Mouse (Mus musculus) spleen, adult 12 weeks (tissue): ENCODE data around the gene Hist1h2be.
"Not testable (repeated sequence)": the region's sequence is repeated elsewhere in the genome, so short reads cannot be mapped to it uniquely, and the experiment has no call there.

Experiments used
- DNase-seq: peaks from one replicate; pipeline ENCODE4 v3.0.0; 2022; ENCODE audit warnings: low spot score

Gene Hist1h2be

DNA sequence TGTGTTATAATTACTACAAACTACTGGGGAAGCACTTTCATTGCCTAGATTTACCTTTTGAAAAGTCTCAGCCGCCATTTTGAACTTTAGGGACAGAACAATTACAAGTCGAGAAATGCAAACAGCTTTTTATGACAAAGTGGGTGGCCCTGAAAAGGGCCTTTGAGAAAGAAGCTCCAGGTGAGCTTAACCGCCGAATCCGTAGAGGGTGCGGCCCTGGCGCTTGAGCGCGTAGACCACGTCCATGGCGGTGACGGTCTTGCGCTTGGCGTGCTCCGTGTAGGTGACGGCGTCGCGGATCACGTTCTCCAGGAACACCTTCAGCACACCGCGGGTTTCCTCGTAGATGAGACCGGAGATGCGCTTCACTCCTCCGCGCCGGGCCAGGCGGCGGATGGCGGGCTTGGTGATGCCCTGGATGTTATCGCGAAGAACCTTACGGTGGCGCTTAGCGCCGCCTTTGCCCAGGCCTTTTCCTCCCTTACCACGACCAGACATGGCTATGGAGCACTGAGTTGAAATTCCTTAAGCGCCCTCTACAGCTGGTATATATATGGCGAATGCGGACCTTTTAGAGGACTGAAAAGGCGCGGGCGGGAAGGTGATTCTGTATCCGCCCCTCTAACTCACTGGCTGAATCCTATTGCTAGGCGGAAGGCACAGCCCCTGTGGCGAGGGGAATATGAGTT is 69.6 kb downstream of the Hist1h2be start, which contains the start of gene Hist1h4f:
Gene Hist1h4f, minus strand, starts transcription at position 503 of the 689 bp plus-strand sequence.
- DNase-seq, result peak; percentile 91

DNA sequence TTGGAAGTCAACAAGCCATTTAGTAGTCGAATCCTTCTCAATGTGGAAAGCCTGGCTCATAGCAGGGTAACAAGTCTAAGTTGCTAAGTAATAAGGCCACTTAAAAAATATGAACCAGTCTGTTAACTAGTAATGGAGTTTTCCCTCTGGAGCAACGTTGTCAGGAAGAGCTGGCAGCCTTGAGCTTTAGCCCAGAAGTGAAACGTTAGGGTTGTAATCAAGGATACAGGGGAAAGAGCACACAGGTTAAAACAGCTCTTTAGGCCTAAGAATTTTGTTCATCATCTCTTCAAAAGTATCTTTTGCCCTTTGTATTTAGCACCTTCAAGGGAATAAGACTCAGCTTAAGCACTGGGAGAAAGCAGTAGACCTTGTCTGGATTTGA is 70.2 kb downstream of the Hist1h2be start:
- DNase-seq, result no peak

DNA sequence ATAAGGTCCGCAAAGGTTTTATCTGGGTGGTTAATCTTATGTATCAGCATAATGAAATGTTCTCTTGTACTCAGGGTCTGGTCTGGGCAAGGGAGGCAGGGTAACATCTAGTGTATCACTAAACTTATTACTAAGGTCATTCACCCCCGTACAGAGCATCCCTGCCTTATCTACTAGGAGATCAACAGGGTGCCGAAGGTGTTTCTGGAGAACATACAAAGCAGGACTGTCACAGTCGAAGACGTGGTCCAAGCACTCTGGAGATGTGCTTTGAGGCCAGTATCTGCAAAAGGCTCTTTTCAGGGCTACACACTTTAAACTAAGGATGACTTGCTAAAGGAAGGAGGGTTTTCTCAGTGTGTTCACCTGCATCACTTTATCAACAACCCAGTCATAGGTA is 74.2 kb downstream of the Hist1h2be start:
- no peak for DNase-seq

DNA sequence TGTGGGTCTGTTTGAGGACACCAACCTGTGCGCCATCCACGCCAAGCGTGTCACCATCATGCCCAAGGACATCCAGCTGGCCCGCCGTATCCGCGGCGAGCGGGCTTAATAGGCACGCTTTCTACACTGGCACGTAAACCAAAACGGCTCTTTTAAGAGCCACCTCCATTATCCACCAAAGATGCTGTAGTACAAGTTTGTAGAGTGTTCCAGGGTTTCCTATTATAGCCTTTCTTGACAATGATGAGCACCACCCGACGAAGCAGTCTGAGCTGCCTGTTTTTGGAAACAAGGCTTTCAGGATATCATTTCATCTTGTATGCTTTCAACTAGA is 76.2 kb downstream of the Hist1h2be start:
- not testable (repeated sequence) for DNase-seq

DNA sequence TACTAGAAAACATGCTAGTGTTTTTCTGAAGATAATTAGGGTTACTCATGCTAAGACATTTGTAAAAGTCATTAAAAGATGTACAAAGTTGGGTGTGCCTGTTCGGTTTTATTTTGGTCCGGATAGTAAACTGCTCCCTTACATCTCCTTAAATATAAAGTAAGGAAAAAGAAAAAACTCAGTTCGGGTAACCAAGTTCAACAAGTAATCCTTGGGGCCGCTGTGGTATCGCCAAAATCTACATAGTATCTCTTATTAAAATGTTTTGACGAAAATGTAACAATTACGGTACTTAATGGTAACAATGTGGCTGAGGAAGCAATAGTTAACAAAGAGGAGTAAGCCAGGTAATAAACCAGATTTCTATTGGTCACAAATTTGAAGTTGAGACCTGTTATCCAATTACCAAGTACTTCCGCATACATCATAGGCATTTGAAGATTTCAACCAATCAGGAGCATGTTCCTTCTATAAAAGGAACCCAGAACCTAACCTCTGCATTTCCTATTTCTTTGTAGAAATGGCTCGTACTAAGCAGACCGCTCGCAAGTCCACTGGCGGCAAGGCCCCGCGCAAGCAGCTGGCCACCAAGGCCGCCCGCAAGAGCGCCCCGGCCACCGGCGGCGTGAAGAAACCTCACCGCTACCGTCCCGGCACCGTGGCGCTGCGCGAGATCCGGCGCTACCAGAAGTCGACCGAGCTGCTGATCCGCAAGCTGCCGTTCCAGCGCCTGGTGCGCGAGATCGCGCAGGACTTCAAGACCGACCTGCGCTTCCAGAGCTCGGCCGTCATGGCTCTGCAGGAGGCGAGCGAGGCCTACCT is 76.7 kb downstream of the Hist1h2be start, which contains the start of gene Hist1h3f:
Gene Hist1h3f, plus strand, starts transcription at position 88 of the 822 bp plus-strand sequence.
- peak; percentile 79 for DNase-seq

DNA sequence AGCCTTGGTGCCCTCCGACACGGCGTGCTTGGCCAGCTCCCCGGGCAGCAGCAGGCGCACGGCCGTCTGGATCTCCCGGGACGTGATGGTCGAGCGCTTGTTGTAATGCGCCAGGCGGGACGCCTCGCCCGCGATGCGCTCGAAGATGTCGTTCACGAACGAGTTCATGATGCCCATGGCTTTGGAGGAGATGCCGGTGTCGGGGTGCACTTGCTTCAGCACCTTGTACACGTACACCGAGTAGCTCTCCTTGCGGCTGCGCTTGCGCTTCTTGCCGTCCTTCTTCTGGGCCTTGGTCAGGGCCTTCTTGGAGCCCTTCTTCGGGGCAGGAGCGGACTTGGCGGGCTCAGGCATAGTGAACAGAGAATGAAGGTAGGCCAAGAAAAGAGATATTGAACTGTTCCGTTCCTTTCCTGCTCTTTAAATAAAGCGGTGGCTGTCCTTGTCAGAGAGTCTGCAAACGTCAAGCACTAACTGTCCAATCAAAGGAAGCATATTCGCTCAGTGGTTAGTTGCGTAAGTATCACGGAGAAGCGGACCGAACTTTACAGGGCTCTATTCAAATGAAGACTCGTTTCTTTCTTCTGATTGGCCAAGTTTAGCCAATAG is 77.8 kb downstream of the Hist1h2be start, which contains the start of gene Hist1h2bh:
Gene Hist1h2bh, minus strand, starts transcription at position 394 of the 609 bp plus-strand sequence.
- peak; percentile 77 for DNase-seq

DNA sequence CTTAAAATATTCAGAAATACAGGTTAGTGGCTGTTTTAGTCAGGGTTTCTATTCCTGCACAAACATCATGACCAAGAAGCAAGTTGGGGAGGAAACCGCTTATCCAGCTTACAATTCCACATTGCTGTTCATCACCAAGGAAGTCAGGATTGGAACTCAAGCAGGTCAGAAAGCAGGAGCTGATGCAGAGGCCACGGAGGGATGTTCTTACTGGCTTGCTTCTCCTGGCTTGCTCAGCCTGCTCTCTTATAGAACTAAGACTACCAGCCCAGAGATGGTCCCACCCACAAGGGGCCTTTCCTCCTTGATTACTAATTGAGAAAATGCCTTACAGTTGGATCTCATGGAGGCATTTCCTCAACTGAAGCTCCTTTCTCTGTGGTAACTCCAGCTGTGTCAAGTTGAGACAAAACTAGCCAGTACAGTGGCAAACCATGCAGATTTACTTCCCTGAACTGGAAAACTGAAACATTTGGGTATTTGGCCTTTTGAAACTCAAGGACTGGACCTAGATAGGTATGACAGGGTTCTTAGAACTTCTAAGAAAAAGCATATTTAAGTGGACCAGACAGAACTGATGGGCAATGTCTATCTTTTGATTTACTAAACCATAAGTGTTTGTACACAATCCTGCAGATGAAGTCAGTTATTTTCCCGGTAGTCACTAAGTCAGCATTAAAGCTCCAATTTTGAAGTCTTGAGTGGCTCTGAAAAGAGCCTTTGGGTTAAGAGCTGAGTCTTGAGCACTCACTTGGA is 78.5 kb downstream of the Hist1h2be start:
- not testable (repeated sequence) for DNase-seq

DNA sequence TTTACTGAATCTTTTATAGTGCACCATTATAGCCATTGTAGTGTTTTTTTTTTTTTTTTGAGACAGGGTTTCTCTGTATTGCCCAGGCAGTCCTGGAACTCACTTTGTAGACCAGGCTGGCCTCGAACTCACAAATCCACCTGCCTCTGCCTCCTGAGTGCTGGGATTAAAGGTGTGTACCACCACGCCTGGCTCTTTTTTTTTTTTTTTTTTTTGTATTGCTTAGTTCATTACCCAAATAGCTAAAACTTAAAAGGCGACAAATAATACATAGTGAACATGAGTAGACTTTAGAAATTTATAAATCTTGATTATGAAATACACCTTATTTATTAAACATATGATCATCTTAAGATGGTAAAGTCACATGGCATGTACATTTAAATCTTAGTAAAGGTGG is 79.4 kb downstream of the Hist1h2be start:
- DNase-seq, result no peak

DNA sequence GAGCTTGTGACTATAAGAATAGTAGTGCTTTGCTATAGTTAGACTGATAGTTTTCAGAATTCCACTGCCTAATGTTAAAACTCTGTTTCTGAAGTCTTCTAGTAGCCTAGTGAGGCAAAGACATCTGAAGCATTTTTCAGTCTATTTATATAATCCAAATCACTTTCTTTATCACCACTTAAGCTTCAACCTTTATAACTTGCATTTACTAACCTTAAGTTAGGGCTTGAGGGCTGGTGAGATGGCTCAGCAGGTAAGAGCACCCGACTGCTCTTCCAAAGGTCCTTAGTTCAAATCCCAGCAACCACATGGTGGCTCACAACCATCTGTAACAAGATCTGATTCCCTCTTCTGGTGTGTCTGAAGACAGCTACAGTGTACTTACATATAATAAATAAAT is 81.1 kb downstream of the Hist1h2be start:
- DNase-seq, result not testable (repeated sequence)

DNA sequence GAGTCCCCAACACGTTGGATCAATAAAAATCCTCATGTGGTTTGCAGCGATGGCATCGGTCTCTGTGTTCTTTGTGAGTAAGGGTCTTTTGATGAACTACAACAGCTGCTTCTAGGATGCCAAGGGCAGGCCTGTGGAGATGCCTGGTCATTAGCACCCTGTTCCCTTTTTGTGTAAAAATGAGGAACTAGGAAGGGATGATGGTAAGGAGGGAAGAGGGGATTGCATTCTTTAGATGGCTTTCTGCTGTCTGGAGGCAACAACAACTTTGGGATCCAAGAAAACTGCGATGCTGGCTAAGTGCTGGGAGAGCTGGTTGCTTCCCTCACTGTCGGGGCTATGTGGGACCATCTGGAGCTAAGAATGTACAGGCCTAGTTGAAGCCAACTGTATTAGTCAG is 82.7 kb downstream of the Hist1h2be start:
- DNase-seq, result no peak

DNA sequence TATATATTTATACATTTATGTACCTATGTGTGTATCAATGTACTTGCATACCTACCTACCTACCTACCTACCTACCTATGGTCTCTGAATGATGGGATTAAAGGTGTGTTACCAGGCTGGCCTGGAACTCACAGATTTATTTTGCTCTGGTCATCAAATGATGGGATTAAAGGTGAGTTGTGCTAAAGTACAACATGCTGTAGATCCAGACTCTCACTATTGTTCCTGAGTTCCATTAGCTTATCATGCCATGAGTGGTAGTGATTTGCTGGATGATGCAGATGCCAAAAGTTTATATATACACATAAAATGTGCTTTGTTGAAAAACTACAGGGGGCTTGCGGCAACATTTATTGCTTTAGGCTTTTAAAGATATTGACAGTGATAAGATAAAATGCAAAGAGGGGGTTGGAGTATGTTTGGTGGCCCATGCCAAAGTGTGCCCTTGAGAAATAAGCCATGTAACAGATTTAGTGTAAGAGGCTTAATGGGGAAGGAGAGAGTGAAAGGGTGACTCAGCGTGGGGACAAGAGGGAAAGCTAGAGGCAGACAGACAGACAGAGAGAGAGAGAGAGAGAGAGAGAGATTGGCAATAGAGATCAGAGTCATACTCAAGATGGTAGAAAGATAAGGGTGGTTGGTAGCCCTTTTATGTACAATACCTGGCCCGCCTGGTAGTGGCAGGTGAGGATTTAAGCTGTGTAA is 83.8 kb downstream of the Hist1h2be start:
- DNase-seq, result no peak

DNA sequence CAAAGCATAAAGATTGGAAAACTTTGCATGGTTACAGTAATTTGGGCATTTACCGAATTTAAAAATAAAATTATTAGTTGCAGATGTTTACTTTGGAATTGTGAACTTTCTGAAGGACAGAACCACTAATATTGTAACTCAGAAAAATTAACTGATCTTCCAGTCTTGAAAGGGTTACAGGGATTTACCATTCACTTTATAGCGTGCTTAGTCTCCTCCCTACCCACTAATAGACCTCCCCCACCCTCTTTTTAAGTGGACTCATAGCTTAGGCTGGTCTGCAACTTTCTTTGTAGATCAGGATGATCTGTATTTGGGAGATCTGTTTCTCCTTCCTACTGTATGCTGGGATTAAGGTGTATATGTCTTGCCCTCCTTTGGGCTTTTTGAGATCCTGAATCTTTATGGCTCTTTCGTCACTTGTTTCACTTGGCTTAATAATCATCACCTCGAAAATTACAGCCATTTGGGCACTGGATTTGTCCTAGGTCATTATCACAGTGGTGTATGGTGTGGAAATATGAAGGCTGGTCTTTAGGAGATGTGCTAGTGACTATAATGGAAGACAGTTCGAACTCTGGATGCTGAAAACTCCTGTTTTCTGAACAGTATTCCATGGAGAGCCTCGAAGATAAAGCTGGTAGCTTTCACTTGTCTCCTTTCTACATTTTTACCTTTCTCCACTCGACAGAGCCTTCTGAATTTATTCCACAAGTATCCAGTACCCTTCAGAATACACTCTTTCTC is 84.7 kb downstream of the Hist1h2be start:
- DNase-seq, result no peak

DNA sequence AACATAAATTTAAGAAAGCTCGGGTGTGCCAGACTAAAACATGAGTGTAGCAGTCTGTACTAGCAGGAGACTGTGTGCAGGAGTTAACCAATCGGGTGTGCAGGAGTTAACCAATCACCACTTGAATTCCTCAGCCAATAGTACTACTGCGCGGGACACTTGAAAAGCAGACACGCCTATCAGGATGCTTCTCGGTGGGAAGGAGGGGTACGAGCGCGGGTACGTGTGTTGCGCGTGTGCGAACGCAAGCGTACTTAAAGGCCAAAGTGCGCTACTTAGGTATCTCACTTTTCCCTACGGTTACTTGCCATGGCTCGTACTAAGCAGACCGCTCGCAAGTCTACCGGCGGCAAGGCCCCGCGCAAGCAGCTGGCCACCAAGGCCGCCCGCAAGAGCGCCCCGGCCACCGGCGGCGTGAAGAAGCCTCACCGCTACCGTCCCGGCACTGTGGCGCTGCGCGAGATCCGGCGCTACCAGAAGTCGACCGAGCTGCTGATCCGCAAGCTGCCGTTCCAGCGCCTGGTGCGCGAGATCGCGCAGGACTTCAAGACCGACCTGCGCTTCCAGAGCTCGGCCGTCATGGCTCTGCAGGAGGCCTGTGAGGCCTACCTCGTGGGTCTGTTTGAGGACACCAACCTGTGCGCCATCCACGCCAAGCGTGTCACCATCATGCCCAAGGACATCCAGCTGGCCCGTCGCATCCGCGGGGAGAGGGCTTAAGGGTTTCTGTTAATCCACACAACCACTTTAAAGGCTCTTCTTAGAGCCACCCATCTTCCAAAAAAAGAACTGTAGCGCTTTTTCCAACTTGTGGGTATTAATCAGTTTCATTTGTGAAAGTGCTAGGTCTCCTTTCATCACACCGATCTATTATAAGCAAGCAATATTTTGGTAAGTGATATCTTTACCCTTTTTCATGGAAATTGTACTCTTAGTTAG is 85.5 kb downstream of the Hist1h2be start, which contains the start of gene Hist1h3g:
Gene Hist1h3g, plus strand, starts transcription at position 286 of the 939 bp plus-strand sequence.
- peak; percentile 80 for DNase-seq

DNA sequence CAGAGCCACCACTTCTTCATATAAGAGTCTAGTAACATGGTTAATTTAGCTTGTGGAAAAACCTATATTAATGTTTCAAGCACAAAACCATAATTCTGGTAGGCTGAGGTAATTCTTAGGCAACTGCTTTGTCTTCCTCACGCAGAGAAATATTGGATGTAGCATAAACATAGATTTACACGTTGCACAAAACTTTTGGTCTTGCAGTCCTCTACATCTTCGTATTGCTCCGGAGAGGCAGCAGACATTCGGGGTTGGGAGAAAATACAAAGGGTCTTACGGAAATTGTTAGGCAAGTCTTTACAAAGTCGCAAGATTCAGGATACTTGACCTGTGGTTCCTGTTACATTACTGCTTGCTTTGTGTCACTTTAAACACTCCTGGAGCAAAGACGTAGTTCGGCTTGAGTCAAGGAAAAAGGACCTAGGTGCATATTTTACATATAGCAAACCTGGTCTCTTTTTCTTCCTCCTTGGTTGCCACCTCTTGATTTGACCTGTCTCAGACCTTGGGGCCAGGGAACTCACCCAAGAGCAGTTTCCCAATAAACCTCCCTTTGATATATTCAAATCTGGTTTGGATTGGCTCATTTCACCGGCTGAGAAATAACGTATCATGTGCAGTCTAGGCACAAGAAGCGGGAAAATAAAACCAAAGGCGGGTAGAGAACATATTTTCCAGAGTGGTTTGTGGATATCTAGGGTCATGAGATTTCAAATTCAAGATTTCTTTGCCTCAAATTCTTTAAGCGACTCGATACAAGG is 86.4 kb downstream of the Hist1h2be start:
- peak; percentile 46 for DNase-seq
